Mouse (Mus musculus): Measurements from ENCODE around the gene Bysl. TPM values are rescaled to one million over a fixed set of nuclear protein-coding genes. Genes with fewer than 3 reads are reported as not detected.
"Not testable (repeated sequence)": the region's sequence is repeated elsewhere in the genome, so short reads cannot be mapped to it uniquely, and the experiment has no call there.

Bysl gene
- polyA plus RNA-seq, 1 experiment from 2014 or later = 43.1 TPM

DNA sequence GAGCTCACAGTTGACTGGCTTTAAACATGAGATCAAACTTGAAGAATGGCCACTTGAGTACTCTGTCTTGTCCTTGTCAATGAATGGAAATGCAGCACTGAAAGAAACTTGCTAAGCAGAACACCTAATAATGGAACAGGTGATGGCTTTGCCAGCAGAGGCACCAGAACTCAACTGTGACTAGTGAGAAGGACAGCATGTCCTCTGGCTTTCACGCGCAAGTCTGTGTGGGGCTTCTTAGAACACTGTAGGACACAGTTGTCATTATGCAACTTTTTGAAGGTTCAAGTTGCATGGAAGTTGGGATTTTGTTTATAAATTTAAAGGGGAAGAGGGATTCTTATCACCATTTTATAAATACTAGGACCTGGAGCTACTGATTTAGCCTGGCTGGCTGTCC, 13.8 kb upstream of the Bysl start:
- DNase-seq (ENCODE audit: low spot score) = no peak
- H3K27me3 ChIP-seq (replicated peaks; ENCODE audit: control insufficient read depth, insufficient read depth, low read length) = no peaks in the 10 kb centered on the region
- no peak overlapping the region for H3K9ac ChIP-seq (ENCODE audit: low read depth, low read length)
- WGBS = 94% methylated on average over 2 of the region's 2 CpGs
- H3K4me3 ChIP-seq (ENCODE audit: low read depth, low read length) = no peak overlapping the region
- H3K9me3 ChIP-seq (ENCODE audit: control insufficient read depth, low read length) = no peaks in the 10 kb centered on the region
- ATAC-seq (replicated peaks; ENCODE audit: low FRiP score) = no peak
- H3K4me1 ChIP-seq (replicated peaks; ENCODE audit: control insufficient read depth, insufficient read depth, low read length) = peaks cover 6% of the 10 kb centered on the region
- H3K4me2 ChIP-seq = no peak overlapping the region
- H3K27ac ChIP-seq (ENCODE audit: low read depth, low read length) = no peak overlapping the region
- peaks cover 34% of the 10 kb centered on the region for H3K36me3 ChIP-seq (ENCODE audit: control insufficient read depth, insufficient read depth, low read length)

DNA sequence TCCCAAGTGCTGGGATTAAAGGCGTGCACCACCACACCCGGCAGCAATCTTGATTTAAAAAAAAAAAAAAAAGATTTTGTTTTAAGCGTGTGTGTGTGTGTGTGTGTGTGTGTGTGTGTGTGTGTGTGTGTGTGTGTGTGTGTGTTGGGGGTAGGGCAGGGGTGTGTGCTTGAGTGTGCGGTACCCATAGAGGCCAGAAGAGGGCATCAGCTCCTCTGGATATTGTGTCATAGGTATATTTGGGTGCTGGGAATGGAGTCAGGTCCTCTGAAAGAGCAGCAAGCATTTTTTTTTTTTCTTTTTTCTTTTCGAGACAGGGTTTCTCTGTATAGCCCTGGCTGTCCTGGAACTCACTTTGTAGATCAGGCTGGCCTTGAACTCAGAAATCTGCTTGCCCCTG, 13.3 kb upstream of the Bysl start:
- not testable (repeated sequence) for DNase-seq (ENCODE audit: low spot score); H3K27ac ChIP-seq (ENCODE audit: low read depth, low read length); H3K9me3 ChIP-seq (ENCODE audit: control insufficient read depth, low read length); H3K4me3 ChIP-seq (ENCODE audit: low read depth, low read length); H3K27me3 ChIP-seq (replicated peaks; ENCODE audit: control insufficient read depth, insufficient read depth, low read length); H3K9ac ChIP-seq (ENCODE audit: low read depth, low read length); H3K4me1 ChIP-seq (replicated peaks; ENCODE audit: control insufficient read depth, insufficient read depth, low read length); H3K4me2 ChIP-seq; ATAC-seq (replicated peaks; ENCODE audit: low FRiP score)
- 93% methylated on average over 5 of the region's 5 CpGs for WGBS
- peaks cover 34% of the 10 kb centered on the region for H3K36me3 ChIP-seq (ENCODE audit: control insufficient read depth, insufficient read depth, low read length)

DNA sequence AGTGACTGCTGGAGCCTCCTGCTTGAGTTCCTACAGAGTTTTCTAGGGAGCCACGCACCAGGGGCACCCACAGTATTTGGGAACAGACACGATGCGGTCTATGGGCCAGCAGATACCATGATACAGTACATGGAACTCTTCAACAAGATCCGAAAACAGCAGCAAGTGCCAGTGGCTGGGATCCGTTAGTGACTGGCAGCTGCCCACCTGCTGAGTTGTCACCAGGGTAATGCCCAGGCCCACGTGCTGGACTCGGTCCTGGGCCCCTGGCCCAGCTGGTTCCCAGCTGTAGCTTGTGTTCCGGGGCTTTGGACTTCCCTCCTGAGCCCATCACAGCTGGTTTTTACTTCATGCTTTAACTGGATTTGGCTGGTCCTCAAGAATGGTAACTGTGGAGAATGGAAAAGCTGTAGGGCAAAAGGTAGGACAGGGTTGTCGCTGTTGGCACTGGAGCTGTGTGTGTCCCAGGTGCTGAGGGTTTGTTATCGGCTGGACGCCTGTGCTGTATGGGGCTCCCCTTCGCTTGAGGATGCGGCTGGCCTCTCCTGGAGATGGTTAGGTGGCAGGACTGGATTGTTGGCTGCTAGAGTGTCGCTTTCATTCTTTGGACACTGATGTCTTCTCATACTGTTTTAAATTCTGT, 11.7 kb upstream of the Bysl start:
- no peak overlapping the region for H3K4me2 ChIP-seq
- H3K27me3 ChIP-seq (replicated peaks; ENCODE audit: control insufficient read depth, insufficient read depth, low read length) = no peaks in the 10 kb centered on the region
- no peak for ATAC-seq (replicated peaks; ENCODE audit: low FRiP score)
- H3K36me3 ChIP-seq (ENCODE audit: control insufficient read depth, insufficient read depth, low read length) = peaks cover 46% of the 10 kb centered on the region
- no peak overlapping the region for H3K9ac ChIP-seq (ENCODE audit: low read depth, low read length)
- DNase-seq (ENCODE audit: low spot score) = no peak
- no peak overlapping the region for H3K4me3 ChIP-seq (ENCODE audit: low read depth, low read length)
- no peak overlapping the region for H3K27ac ChIP-seq (ENCODE audit: low read depth, low read length)
- no peaks in the 10 kb centered on the region for H3K9me3 ChIP-seq (ENCODE audit: control insufficient read depth, low read length)
- 96% methylated on average over 14 of the region's 14 CpGs for WGBS
- peaks cover 8% of the 10 kb centered on the region for H3K4me1 ChIP-seq (replicated peaks; ENCODE audit: control insufficient read depth, insufficient read depth, low read length)

DNA sequence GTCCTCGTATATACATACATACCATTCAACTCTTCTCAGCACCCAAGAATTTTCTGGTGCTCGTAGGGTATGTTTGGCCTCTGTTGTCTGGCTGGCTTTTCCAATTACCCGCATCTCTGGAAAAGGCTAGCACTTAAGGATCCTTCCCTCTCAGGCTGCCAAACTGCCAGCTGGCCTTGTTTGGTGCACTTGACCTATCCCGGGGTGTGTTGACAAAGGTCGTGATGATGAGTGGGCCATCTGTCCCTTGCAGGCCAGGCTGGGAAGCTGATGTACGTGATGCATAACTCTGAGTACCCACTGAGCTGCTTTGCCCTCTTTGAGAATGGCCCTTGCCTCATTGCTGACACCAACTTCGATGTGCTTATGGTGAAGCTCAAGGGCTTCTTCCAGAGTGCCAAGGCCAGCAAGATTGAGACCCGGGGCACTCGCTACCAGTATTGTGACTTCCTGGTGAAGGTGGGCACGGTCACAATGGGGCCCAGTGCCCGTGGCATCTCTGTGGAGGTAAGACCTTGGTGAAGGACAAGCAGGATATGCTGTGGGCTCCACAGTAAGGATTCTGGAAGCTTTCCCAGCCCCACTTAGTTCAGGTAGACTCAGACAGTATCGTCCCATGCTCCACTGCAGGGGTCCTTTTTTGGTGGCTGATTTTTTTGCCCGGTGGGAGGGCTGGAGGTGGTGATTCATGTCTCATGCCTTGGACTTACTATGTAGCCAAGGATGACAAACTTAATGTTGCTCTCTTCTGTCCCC, 7.4 kb upstream of the Bysl start:
- peaks cover 40% of the 10 kb centered on the region; the same call in 1 of the 2 replicates for H3K36me3 ChIP-seq (ENCODE audit: control insufficient read depth, insufficient read depth, low read length)
- peak overlapping the region; percentile 98 for H3K27ac ChIP-seq (ENCODE audit: low read depth, low read length)
- ATAC-seq (replicated peaks; ENCODE audit: low FRiP score) = no peak

DNA sequence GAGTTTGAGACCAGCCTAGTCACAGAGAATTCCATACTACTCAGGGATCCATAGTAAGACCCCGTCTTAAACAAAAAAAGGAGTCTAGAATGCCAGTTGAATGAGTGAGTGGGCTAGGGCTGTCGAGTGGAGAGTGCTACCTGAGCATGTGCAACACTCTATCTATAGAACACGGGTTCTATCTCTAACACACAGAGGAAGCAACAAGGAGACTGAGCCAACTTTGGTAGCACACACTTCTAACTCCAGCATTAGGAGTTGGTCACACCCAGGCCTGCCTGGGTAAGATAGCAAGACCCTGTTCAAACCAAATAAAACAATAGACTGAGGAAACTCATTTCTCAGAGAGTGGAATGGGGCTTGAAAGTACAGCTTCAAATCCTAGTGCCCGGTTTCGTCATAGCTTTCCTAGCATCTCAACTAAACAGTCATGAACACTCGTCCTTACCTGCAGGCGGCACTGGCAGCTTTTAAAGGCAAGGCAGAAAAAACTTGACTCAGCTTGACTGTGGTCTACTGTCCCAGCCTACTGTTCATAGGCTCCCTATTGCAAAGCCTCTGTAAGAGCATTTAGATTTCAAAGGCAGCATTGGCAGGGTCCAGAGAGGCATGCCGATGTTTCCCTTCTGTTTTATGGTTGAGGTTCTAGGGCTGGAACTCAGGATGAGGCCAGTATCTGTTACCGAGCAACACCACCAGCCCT, 6.5 kb upstream of the Bysl start:
- Histone ChIP-seq H3K27me3 (replicated peaks; ENCODE audit: control insufficient read depth, insufficient read depth, low read length) (no peaks in the 10 kb centered on the region), H3K9ac (ENCODE audit: low read depth, low read length) (peak overlapping the region; percentile 37), H3K27ac (ENCODE audit: low read depth, low read length) (peak overlapping the region; percentile 98), H3K9me3 (ENCODE audit: control insufficient read depth, low read length) (no peaks in the 10 kb centered on the region), H3K4me3 (ENCODE audit: low read depth, low read length) (peak overlapping the region; percentile 16; the same call in 1 of the 2 replicates), H3K36me3 (ENCODE audit: control insufficient read depth, insufficient read depth, low read length) (peaks cover 37% of the 10 kb centered on the region; the same call in 1 of the 2 replicates), H3K4me2 (peak overlapping the region; percentile 53), H3K4me1 (replicated peaks; ENCODE audit: control insufficient read depth, insufficient read depth, low read length) (peaks cover 28% of the 10 kb centered on the region)
- peak; percentile 99 for ATAC-seq (replicated peaks; ENCODE audit: low FRiP score)
- 60% methylated on average over 9 of the region's 9 CpGs for WGBS
- DNase-seq (ENCODE audit: low spot score) = no peak

More for the DNA sequence above, 7.4 kb upstream of the Bysl start:
- Histone ChIP-seq H3K9me3 (ENCODE audit: control insufficient read depth, low read length) (no peaks in the 10 kb centered on the region), H3K9ac (ENCODE audit: low read depth, low read length) (no peak overlapping the region), H3K27me3 (replicated peaks; ENCODE audit: control insufficient read depth, insufficient read depth, low read length) (no peaks in the 10 kb centered on the region), H3K4me2 (no peak overlapping the region), H3K4me3 (ENCODE audit: low read depth, low read length) (no peak overlapping the region), H3K4me1 (replicated peaks; ENCODE audit: control insufficient read depth, insufficient read depth, low read length) (peaks cover 26% of the 10 kb centered on the region)
- DNase-seq (ENCODE audit: low spot score) = no peak
- 89% methylated on average over 13 of the region's 13 CpGs for WGBS

DNA sequence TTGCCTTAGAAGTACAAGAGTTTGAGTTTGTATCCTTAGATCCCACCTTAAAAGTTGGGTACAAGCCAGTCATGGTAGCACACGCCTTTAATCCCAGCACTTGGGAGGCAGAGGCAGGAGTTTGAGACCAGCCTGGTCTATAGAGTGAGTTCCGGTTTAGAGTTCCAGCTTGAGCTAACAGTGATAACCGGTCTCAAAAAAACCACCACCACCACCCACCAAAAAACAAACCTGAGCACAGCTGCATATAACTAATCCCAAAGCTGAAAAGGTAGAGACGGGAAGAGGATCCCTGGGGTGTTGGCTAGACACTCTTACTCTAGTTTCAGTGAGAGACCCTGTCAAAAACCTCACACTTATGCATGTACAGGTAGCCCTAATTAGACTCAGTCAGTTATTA, 5.4 kb upstream of the Bysl start:
- peak overlapping the region; percentile 98 for H3K27ac ChIP-seq (ENCODE audit: low read depth, low read length)
- H3K9ac ChIP-seq (ENCODE audit: low read depth, low read length) = no peak overlapping the region
- H3K4me2 ChIP-seq = peak overlapping the region; percentile 43
- no peaks in the 10 kb centered on the region for H3K9me3 ChIP-seq (ENCODE audit: control insufficient read depth, low read length)
- no peaks in the 10 kb centered on the region for H3K27me3 ChIP-seq (replicated peaks; ENCODE audit: control insufficient read depth, insufficient read depth, low read length)
- H3K4me3 ChIP-seq (ENCODE audit: low read depth, low read length) = no peak overlapping the region
- peaks cover 35% of the 10 kb centered on the region for H3K4me1 ChIP-seq (replicated peaks; ENCODE audit: control insufficient read depth, insufficient read depth, low read length)
- peaks cover 28% of the 10 kb centered on the region; the same call in 1 of the 2 replicates for H3K36me3 ChIP-seq (ENCODE audit: control insufficient read depth, insufficient read depth, low read length)
- no peak for ATAC-seq (replicated peaks; ENCODE audit: low FRiP score)
- no peak for DNase-seq (ENCODE audit: low spot score)
- 79% methylated on average over 4 of the region's 4 CpGs for WGBS

DNA sequence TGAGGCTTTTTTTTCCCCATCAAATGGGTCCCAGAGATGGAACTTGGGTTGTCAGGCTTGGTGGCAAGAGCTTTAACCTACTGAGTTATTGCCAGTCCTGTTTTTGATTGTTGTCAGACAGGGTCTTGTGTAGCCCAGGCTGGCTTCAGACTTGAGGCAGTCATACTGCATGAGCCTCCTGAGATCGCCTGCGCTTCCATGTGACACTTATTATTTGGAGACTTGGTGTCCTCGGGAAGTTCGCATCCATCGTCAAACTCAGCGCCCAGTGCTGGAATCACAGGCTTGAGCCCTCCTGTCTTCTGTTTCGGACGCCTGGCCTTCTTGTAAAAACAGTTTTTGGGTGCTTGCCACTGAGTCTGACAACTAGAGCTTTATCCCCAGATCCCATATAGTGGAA, 4.8 kb upstream of the Bysl start:
- peak overlapping the region; percentile 13; the same call in 1 of the 2 replicates for H3K9ac ChIP-seq (ENCODE audit: low read depth, low read length)
- no peak for DNase-seq (ENCODE audit: low spot score)
- H3K4me2 ChIP-seq = no peak overlapping the region
- peak overlapping the region; percentile 98 for H3K27ac ChIP-seq (ENCODE audit: low read depth, low read length)
- H3K4me1 ChIP-seq (replicated peaks; ENCODE audit: control insufficient read depth, insufficient read depth, low read length) = peaks cover 35% of the 10 kb centered on the region
- ATAC-seq (replicated peaks; ENCODE audit: low FRiP score) = no peak
- H3K4me3 ChIP-seq (ENCODE audit: low read depth, low read length) = no peak overlapping the region
- no peaks in the 10 kb centered on the region for H3K27me3 ChIP-seq (replicated peaks; ENCODE audit: control insufficient read depth, insufficient read depth, low read length)
- 95% methylated on average over 8 of the region's 8 CpGs for WGBS
- H3K9me3 ChIP-seq (ENCODE audit: control insufficient read depth, low read length) = no peaks in the 10 kb centered on the region
- peaks cover 28% of the 10 kb centered on the region; the same call in 1 of the 2 replicates for H3K36me3 ChIP-seq (ENCODE audit: control insufficient read depth, insufficient read depth, low read length)

DNA sequence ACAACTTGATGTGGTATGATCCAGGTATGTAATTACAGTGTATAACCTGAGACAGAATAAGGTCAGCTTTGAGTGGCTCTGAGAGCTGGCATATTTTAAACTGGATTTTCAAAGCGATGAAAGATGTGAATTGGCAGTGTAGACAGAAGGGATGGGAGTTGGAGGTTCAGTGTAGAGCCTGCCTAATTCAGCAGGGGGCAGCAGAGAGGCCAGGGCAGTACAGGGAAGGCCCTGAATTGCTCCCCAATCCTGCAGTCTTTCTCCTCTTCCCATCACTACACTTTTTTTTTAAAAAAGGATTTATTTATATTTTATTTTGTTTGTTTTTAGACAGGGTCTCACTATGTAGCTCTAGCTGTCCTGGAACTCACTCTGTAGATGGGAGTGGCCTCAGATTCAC, 2.7 kb upstream of the Bysl start:
- Histone ChIP-seq H3K4me3 (ENCODE audit: low read depth, low read length) (no peak overlapping the region), H3K27ac (ENCODE audit: low read depth, low read length) (no peak overlapping the region), H3K36me3 (ENCODE audit: control insufficient read depth, insufficient read depth, low read length) (peaks cover 24% of the 10 kb centered on the region; the same call in 1 of the 2 replicates), H3K4me2 (no peak overlapping the region), H3K27me3 (replicated peaks; ENCODE audit: control insufficient read depth, insufficient read depth, low read length) (no peaks in the 10 kb centered on the region), H3K4me1 (replicated peaks; ENCODE audit: control insufficient read depth, insufficient read depth, low read length) (peaks cover 47% of the 10 kb centered on the region), H3K9ac (ENCODE audit: low read depth, low read length) (no peak overlapping the region), H3K9me3 (ENCODE audit: control insufficient read depth, low read length) (no peaks in the 10 kb centered on the region)
- no peak for DNase-seq (ENCODE audit: low spot score)
- no peak for ATAC-seq (replicated peaks; ENCODE audit: low FRiP score)
- WGBS = 90% methylated on average over 1 of the region's 1 CpGs
